Mouse (Mus musculus) left cerebral cortex, adult 8-10 months (tissue): Measurements from ENCODE around the gene Zan. TPM values are rescaled to one million over a fixed set of nuclear protein-coding genes. Genes with fewer than 3 reads are reported as not detected.
A peak's percentile ranks its signal among the peaks of the same experiment; 100 is the strongest.

Source experiments
- DNase-seq, 2 experiments: peaks; one replicate each; pipeline ENCODE4 v3.0.0; 2022; ENCODE audit warnings: low spot score in 2 of 2
- total RNA-seq, 4 experiments: library from RNA; stranded (reverse); gene quantifications; 2 replicates each; pipeline ENCODE4 v1.2.4; 2022

The Zan gene
- total RNA-seq, 4 experiments from 2014 or later, result 0.20 to 0.53 (median 0.29) TPM

GRCm38 (mm10) chr5:137351394-137351793 lies 125.5 kb downstream of the Zan start:
- DNase-seq, result no peak

- no peak for DNase-seq
Observed at GRCm38 (mm10) chr5:137351058-137351380, 125.8 kb downstream of the Zan start.

- no peak for DNase-seq
Observed at GRCm38 (mm10) chr5:137350205-137351057, 126.4 kb downstream of the Zan start.

- DNase-seq, result peak in 1 of 2 experiments; percentile 61
Observed at GRCm38 (mm10) chr5:137349384-137350204, 127.3 kb downstream of the Zan start, which contains the start of gene Ephb4. Gene Ephb4, plus strand, starts transcription at chr5:137350109.

- DNase-seq, result no peak
Observed at GRCm38 (mm10) chr5:137348482-137349383, 128.1 kb downstream of the Zan start.

GRCm38 (mm10) chr5:137347856-137348255 lies 129.0 kb downstream of the Zan start:
- no peak for DNase-seq

GRCm38 (mm10) chr5:137346983-137347382 lies 129.9 kb downstream of the Zan start:
- no peak for DNase-seq

GRCm38 (mm10) chr5:137346388-137346787 lies 130.5 kb downstream of the Zan start:
- no peak for DNase-seq

- no peak for DNase-seq
Observed at GRCm38 (mm10) chr5:137345821-137346220, 131.0 kb downstream of the Zan start.

- DNase-seq, result no peak
Observed at GRCm38 (mm10) chr5:137343869-137344268, 133.0 kb downstream of the Zan start.

GRCm38 (mm10) chr5:137343412-137343811 lies 133.5 kb downstream of the Zan start:
- no peak for DNase-seq

GRCm38 (mm10) chr5:137342407-137343012 lies 134.4 kb downstream of the Zan start:
- DNase-seq, result no peak

- DNase-seq, result no peak
Observed at GRCm38 (mm10) chr5:137340222-137340621, 136.6 kb downstream of the Zan start.

- DNase-seq, result no peak
Observed at GRCm38 (mm10) chr5:137339290-137339979, 137.4 kb downstream of the Zan start.

GRCm38 (mm10) chr5:137338663-137339289 lies 138.1 kb downstream of the Zan start:
- DNase-seq, result no peak

GRCm38 (mm10) chr5:137338256-137338655 lies 138.6 kb downstream of the Zan start:
- DNase-seq, result peak; percentile 62 to 88

- DNase-seq, result no peak
Observed at GRCm38 (mm10) chr5:137337190-137337589, 139.7 kb downstream of the Zan start.

- DNase-seq, result no peak
Observed at GRCm38 (mm10) chr5:137335066-137335465, 141.8 kb downstream of the Zan start.

GRCm38 (mm10) chr5:137334317-137334716 lies 142.5 kb downstream of the Zan start:
- DNase-seq, result no peak
